Mouse (Mus musculus) left cerebral cortex, adult 11 months (tissue): ENCODE results near the gene Arhgap42.

Experiments used
- DNase-seq: peaks from one replicate; pipeline ENCODE4 v3.0.0; 2022; ENCODE audit warnings: low spot score

Gene Arhgap42

GRCm38 (mm10) chr9:9238438-9239391 lies at the start of gene Arhgap42:
Gene Arhgap42 (minus strand): TSS chr9:9239101.
- DNase-seq, result peak; percentile 17

GRCm38 (mm10) chr9:9288140-9288539 lies 49.2 kb upstream of the Arhgap42 start:
- DNase-seq, result no peak

GRCm38 (mm10) chr9:9269305-9269704 lies 30.4 kb upstream of the Arhgap42 start:
- no peak for DNase-seq

- DNase-seq, result no peak
Observed at GRCm38 (mm10) chr9:9267606-9268601, 29.0 kb upstream of the Arhgap42 start.

GRCm38 (mm10) chr9:9263543-9263942 lies 24.6 kb upstream of the Arhgap42 start:
- no peak for DNase-seq

- DNase-seq, result no peak
Observed at GRCm38 (mm10) chr9:9262479-9262878, 23.6 kb upstream of the Arhgap42 start.

- no peak for DNase-seq
Observed at GRCm38 (mm10) chr9:9254764-9255163, 15.9 kb upstream of the Arhgap42 start.

- DNase-seq, result no peak
Observed at GRCm38 (mm10) chr9:9248529-9248928, 9.6 kb upstream of the Arhgap42 start.

- DNase-seq, result no peak
Observed at GRCm38 (mm10) chr9:9245994-9246393, 7.1 kb upstream of the Arhgap42 start.

GRCm38 (mm10) chr9:9243834-9244233 lies 4.9 kb upstream of the Arhgap42 start:
- DNase-seq, result no peak

- DNase-seq, result no peak
Observed at GRCm38 (mm10) chr9:9241202-9241795, 2.4 kb upstream of the Arhgap42 start.

GRCm38 (mm10) chr9:9237511-9237910 lies 1.4 kb downstream of the Arhgap42 start:
- no peak for DNase-seq

- no peak for DNase-seq
Observed at GRCm38 (mm10) chr9:9229662-9230061, 9.2 kb downstream of the Arhgap42 start.

GRCm38 (mm10) chr9:9224837-9225236 lies 14.1 kb downstream of the Arhgap42 start:
- no peak for DNase-seq

- DNase-seq, result no peak
Observed at GRCm38 (mm10) chr9:9223384-9223783, 15.5 kb downstream of the Arhgap42 start.

- no peak for DNase-seq
Observed at GRCm38 (mm10) chr9:9221950-9222486, 16.9 kb downstream of the Arhgap42 start.

GRCm38 (mm10) chr9:9221185-9221584 lies 17.7 kb downstream of the Arhgap42 start:
- DNase-seq, result no peak

- no peak for DNase-seq
Observed at GRCm38 (mm10) chr9:9218301-9218700, 20.6 kb downstream of the Arhgap42 start.

- DNase-seq, result no peak
Observed at GRCm38 (mm10) chr9:9214849-9215248, 24.1 kb downstream of the Arhgap42 start.

- no peak for DNase-seq
Observed at GRCm38 (mm10) chr9:9214296-9214695, 24.6 kb downstream of the Arhgap42 start.

GRCm38 (mm10) chr9:9211411-9212087 lies 27.4 kb downstream of the Arhgap42 start:
- no peak for DNase-seq
